Mouse (Mus musculus) E14TG2a.4 (cell line): ENCODE results near the gene Capn5.
A peak's percentile ranks its signal among the peaks of the same experiment; 100 is the strongest.

Experiments
- H3K27me3 ChIP-seq: 2 replicates; pipeline ENCODE4 v1.6.1; 2014; ENCODE audit warnings: low read length, control low read depth; ENCODE audit not compliant: insufficient read depth
- H3K36me3 ChIP-seq: 2 replicates; pipeline ENCODE4 v1.6.1; 2014; ENCODE audit warnings: low read length, control low read depth; ENCODE audit not compliant: insufficient read depth
- H3K4me1 ChIP-seq: replicated peaks from 2 replicates; pipeline ENCODE4 v1.6.1; 2014; ENCODE audit warnings: low read depth, low read length, control low read depth
- H3K4me3 ChIP-seq: replicated peaks from 2 replicates; pipeline ENCODE4 v1.5.1; 2014; ENCODE audit warnings: mild to moderate bottlenecking, low read length
- H3K9me3 ChIP-seq: 2 replicates; pipeline ENCODE4 v1.6.1; 2014; ENCODE audit warnings: low read length, control low read depth
- CTCF ChIP-seq: conservative IDR thresholded peaks from 2 replicates; pipeline ENCODE4 v1.5.1; 2014; ENCODE audit warnings: low read length
- NANOG ChIP-seq: IDR thresholded peaks from 2 replicates; pipeline ENCODE4 v1.6.1; 2014; ENCODE audit warnings: borderline replicate concordance, low read length, mixed read lengths
- POU5F1 ChIP-seq: IDR thresholded peaks from 2 replicates; pipeline ENCODE4 v1.6.1; 2014; ENCODE audit warnings: low read length, borderline replicate concordance

Gene Capn5

DNA sequence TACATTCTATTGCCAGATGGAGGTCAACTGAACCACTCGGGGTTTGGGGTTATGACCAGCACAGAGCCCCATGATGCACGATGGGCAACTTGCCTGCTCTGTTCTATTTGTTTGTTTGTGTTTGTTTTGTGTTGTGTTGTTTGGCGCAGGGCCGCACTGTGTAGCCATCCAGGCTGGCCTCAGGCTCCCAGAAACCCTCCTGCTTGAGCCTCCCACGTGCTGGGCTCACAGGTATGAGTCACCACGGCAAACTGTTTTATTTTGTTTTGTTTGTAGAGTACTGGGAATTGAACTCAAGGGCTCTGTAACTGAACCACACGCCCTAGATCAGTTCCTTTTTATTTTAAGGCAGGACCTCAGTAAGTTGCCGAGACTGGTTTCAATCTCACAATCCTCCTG, 31.6 kb downstream of the Capn5 start:
- Histone ChIP-seq H3K9me3 (no peaks in the 10 kb centered on the region), H3K4me1 (peaks cover 66% of the 10 kb centered on the region), H3K27me3 (peaks cover 23% of the 10 kb centered on the region), H3K4me3 (no peak overlapping the region), H3K36me3 (peaks cover 29% of the 10 kb centered on the region)
- TF ChIP-seq POU5F1 (no peak), NANOG (no peak), CTCF (no peak)

DNA sequence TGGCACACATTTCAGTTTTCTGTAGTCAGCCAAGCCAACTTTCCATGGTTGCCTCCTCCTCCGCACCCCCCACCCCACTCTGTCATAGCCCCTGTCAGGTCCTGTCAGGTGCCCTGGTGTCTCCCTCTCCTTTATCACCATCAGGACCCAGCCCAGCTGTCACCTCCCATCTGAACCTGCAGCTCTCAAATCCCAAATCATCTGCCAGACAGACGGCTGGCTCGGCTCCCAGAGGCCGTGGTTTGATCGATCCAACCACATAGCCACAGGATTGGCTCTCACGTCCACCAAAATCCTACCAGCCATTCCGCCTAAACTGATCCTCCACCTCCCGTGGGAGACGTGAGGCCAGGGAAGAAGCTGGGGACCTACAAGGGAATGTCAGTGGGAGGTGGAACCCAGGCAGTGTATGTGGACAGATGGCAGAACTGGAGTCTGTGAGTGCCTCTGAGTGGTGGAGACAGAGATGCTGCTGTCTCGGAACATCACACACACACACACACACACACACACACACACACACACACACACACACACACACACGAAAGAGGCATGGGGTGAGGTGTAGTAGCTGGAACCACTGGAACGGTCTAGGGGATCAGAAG, 32.1 kb downstream of the Capn5 start:
- H3K36me3 ChIP-seq, result peaks cover 26% of the 10 kb centered on the region
- peaks cover 64% of the 10 kb centered on the region for H3K4me1 ChIP-seq
- no peaks in the 10 kb centered on the region for H3K9me3 ChIP-seq
- TF ChIP-seq NANOG (no peak), CTCF (no peak), POU5F1 (no peak)
- H3K4me3 ChIP-seq, result no peak overlapping the region; the same call in 1 of the 2 replicates
- peaks cover 23% of the 10 kb centered on the region for H3K27me3 ChIP-seq

DNA sequence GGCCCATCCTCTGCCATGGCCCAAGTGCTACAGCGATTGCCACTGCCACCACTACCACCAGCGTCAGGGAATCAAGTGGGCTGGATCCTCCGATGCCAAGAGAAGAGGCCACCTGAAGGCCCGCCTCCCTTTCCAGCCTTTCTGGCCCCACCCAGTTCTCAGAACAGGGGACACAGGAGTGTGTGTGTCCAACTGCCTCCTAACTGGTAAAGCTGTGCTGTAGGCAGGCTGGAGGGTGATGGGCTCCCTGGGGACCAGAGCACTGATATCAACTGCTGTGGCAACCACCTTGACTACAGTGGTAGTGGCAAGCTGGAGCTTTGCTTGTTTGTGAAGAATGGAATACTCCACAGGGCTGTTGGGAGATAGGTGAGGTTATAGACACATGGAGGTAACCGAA, 32.7 kb downstream of the Capn5 start, which contains the start of gene Omp:
Omp (minus strand) TSS at position 101 of the 400 bp plus-strand sequence.
- TF ChIP-seq POU5F1 (no peak), CTCF (no peak), NANOG (no peak)
- peaks cover 26% of the 10 kb centered on the region for H3K36me3 ChIP-seq
- H3K27me3 ChIP-seq, result peaks cover 23% of the 10 kb centered on the region
- peaks cover 59% of the 10 kb centered on the region for H3K4me1 ChIP-seq
- peak within 1 kb of the TSS; percentile 61 for H3K4me3 ChIP-seq
- H3K9me3 ChIP-seq, result no peaks in the 10 kb centered on the region

DNA sequence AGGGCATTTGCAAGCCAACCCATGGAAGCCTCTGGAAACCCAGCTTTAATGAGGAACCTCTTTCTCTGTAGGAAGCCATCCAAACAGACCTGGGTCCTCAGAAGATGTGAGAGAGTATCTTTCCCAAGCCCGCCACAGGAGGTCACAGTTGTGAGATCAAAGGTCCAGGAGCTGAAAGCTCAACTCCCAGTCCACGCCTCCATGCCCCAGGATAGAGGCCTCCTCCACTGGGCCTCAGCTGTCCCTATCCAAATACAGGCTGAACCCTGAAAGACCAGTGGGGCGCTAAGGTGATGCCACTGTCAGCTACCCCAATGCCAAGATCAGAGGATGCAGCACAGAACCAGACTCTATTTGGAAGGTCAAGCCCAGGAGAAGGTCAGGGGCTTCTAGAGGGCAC, 35.4 kb downstream of the Capn5 start:
- TF ChIP-seq POU5F1, result no peak
- no peak for TF ChIP-seq NANOG
- no peak for TF ChIP-seq CTCF
- Histone ChIP-seq H3K36me3 (peaks cover 20% of the 10 kb centered on the region), H3K4me1 (peaks cover 40% of the 10 kb centered on the region)

DNA sequence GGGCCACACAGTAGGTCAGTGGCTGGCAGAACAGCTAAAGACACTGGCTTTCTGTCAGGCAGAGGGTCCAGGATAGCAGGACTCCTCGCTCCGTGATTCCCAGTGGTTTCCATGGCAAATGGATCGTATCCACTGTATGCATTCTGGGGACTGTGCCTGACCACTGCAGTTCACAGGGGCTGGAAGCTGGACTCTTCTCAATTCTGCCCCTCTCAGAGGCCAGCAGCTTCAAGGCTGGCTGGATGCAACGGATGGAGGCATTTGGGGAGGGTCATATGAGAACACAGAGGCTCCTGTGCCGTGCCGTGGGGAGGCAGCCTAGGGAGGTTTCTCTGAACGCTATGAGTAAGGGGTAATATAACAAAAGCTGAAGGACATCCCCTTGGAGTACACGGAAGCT, 35.8 kb downstream of the Capn5 start:
- Histone ChIP-seq H3K9me3 (no peaks in the 10 kb centered on the region), H3K4me3 (no peak overlapping the region), H3K4me1 (peaks cover 40% of the 10 kb centered on the region), H3K27me3 (peaks cover 23% of the 10 kb centered on the region), H3K36me3 (peaks cover 16% of the 10 kb centered on the region)
- no peak for TF ChIP-seq CTCF
- TF ChIP-seq POU5F1, result no peak
- TF ChIP-seq NANOG, result no peak

More for the DNA sequence above, 35.4 kb downstream of the Capn5 start:
- H3K4me3 ChIP-seq, result no peak overlapping the region
- peaks cover 23% of the 10 kb centered on the region for H3K27me3 ChIP-seq
- H3K9me3 ChIP-seq, result no peaks in the 10 kb centered on the region

DNA sequence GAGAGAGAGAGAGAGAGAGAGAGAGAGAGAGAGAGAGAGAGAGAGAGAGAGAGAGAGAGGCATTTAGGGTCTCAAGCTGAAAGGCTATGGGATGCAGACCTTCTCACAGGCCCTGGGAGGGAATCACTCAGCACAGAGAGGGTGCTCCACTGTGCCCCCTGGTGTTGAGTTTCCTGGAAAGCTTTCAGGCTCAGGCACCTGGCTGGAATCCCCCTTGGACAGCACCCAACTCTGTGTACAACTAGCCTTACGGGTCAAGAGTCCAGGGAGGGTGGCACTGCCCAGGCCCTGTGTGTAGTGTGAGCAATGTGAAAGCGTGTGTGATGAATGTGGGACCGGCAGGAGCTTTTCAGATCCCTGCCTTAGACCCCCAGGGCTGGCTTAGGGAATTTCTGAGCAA, 36.9 kb downstream of the Capn5 start:
- TF ChIP-seq CTCF (peak; percentile 51), NANOG (no peak)
- H3K4me3 ChIP-seq, result no peak overlapping the region
- H3K4me1 ChIP-seq, result peaks cover 40% of the 10 kb centered on the region
- peaks cover 12% of the 10 kb centered on the region; the same call in 1 of the 2 replicates for H3K36me3 ChIP-seq
- H3K9me3 ChIP-seq, result no peaks in the 10 kb centered on the region
- H3K27me3 ChIP-seq, result peaks cover 23% of the 10 kb centered on the region

DNA sequence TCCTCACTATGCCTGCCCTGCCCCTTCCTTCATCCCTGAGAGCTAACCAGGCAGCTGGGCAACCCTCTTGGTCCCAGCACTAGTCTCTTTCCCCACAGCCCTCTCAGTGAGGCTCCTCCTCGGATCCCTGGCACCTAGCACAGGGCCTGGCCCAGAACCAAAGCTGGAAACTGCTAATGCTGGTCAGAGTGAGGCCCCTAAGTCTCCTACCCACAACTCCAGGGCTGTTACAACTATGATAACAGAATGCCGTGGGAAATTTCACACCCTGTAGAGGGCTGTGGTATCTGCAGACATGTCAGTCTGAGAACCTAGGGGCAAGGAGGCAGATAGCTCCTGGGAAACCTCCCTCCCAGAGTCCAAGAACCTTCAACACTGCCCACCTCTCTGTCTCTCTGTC, 37.5 kb downstream of the Capn5 start:
- H3K36me3 ChIP-seq, result peaks cover 15% of the 10 kb centered on the region; the same call in 1 of the 2 replicates
- H3K4me1 ChIP-seq, result peaks cover 37% of the 10 kb centered on the region
- H3K27me3 ChIP-seq, result peaks cover 18% of the 10 kb centered on the region
- no peak for TF ChIP-seq POU5F1
- no peak for TF ChIP-seq NANOG
- no peak for TF ChIP-seq CTCF
- H3K9me3 ChIP-seq, result no peaks in the 10 kb centered on the region
- H3K4me3 ChIP-seq, result no peak overlapping the region

DNA sequence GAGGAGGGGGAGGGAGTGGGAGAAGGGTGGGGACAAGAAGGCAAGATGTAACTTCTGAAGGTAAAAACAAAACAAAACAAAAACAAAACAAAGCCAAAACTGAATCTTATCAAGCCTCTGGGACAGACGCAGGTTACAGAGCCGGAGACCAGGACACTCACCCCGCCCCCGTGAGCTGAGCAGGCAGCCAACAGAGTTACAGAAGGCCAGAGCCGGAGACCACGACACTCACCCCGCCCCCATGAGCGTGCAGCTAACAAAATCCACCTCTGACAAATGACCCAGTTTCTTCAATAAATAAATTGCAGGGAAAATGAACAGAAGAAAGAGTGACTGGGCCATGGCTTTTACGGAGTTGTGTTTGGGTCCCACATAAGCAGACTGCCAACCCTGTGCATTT, 38.9 kb downstream of the Capn5 start:
- Histone ChIP-seq H3K9me3 (no peaks in the 10 kb centered on the region), H3K27me3 (peaks cover 6% of the 10 kb centered on the region; the same call in 1 of the 2 replicates), H3K4me3 (no peak overlapping the region), H3K4me1 (peaks cover 25% of the 10 kb centered on the region), H3K36me3 (peaks cover 19% of the 10 kb centered on the region; the same call in 1 of the 2 replicates)
- TF ChIP-seq POU5F1 (no peak), NANOG (no peak), CTCF (no peak)

DNA sequence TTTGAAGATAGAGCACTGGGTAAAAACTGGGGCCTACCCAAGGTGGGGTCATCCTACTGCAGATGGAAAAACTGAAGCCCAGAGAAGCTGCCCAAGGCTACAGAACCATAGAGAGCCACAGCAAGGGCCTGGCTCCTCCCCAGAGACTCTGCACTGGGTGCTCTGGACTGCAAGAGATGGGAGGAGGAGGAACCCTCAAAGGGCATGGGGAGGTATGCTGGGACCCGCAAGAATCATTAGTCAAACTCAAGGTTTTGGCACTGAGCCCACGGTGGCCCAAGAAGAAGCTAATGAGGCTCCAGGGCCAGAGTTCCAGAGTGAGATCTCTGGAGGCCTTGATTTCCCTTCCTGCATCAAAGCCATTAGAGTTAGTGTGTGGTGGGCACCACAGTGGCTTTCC, 40.1 kb downstream of the Capn5 start:
- H3K4me3 ChIP-seq, result no peak overlapping the region
- H3K36me3 ChIP-seq, result peaks cover 12% of the 10 kb centered on the region
- H3K9me3 ChIP-seq, result no peaks in the 10 kb centered on the region
- TF ChIP-seq POU5F1, result no peak
- no peak for TF ChIP-seq CTCF
- H3K27me3 ChIP-seq, result no peaks in the 10 kb centered on the region
- H3K4me1 ChIP-seq, result peaks cover 15% of the 10 kb centered on the region
